Mouse (Mus musculus) heart, embryonic 10.5 days (tissue): ENCODE measurements around the gene Pfkfb4. TPM values are rescaled to one million over a fixed set of nuclear protein-coding genes. Genes with fewer than 3 reads are reported as not detected.

Experiments
- DNase-seq: peaks from one replicate; pipeline ENCODE4 v3.0.0-alpha.2; 2017; ENCODE audit warnings: low spot score
- H3K27ac ChIP-seq: fragments of 300-500 bp; sonication (generic); 2 replicates; pipeline ENCODE4 v1.5.1; 2016; ENCODE audit warnings: mild to moderate bottlenecking
- H3K27me3 ChIP-seq: fragments of 300-500 bp; sonication (generic); 2 replicates; pipeline ENCODE4 v1.6.1; 2016; ENCODE audit warnings: mild to moderate bottlenecking; ENCODE audit not compliant: poor library complexity, insufficient read depth, severe bottlenecking
- H3K36me3 ChIP-seq: fragments of 300-500 bp; sonication (generic); 2 replicates; pipeline ENCODE4 v1.6.1; 2016; ENCODE audit warnings: mild to moderate bottlenecking, moderate library complexity
- H3K4me1 ChIP-seq: fragments of 300-500 bp; sonication (generic); 2 replicates; pipeline ENCODE4 v1.6.1; 2016; ENCODE audit warnings: mild to moderate bottlenecking
- H3K4me3 ChIP-seq: fragments of 300-500 bp; sonication (generic); 2 replicates; pipeline ENCODE4 v1.5.1; 2016; ENCODE audit warnings: mild to moderate bottlenecking, moderate library complexity
- H3K9me3 ChIP-seq: fragments of 300-500 bp; sonication (generic); 2 replicates; pipeline ENCODE4 v1.6.1; 2016; ENCODE audit warnings: mild to moderate bottlenecking, moderate library complexity
- WGBS: fragments of 180-500 bp; shearing (Covaris S2); methylation state at CpG from one replicate; pipeline ENCODE4 v1.1.7; 2016; 5-methylcytosine and 5-hydroxymethylcytosine counted together
- polyA plus RNA-seq: library from polyadenylated mRNA; unstranded; fragments of >200 nt; fragmentation: Nextera tagmentation; extraction: Ambion mirVana; gene quantifications from 2 replicates; pipeline ENCODE4 v1.2.1, GENCODE M21; 2016

Pfkfb4 gene
- polyA plus RNA-seq, 1 experiment from 2014 or later, result 9.4 TPM

- peak; percentile 90 for DNase-seq
- WGBS, result 6% methylated on average over 3 of the region's 3 CpGs
These were observed 9.1 kb downstream of the Pfkfb4 start for GRCm38 (mm10) chr9:109000726-109001125.

GRCm38 (mm10) chr9:109003201-109003600, 11.6 kb downstream of the Pfkfb4 start:
- no peaks in the 10 kb centered on the region for H3K36me3 ChIP-seq
- 53% methylated on average over 2 of the region's 2 CpGs for WGBS
- no peak for DNase-seq

More at GRCm38 (mm10) chr9:109000726-109001125, 9.1 kb downstream of the Pfkfb4 start:
- Histone ChIP-seq H3K4me3 (no peak overlapping the region), H3K27ac (no peak overlapping the region), H3K4me1 (peaks cover 10% of the 10 kb centered on the region), H3K27me3 (no peaks in the 10 kb centered on the region), H3K36me3 (no peaks in the 10 kb centered on the region), H3K9me3 (no peaks in the 10 kb centered on the region)

GRCm38 (mm10) chr9:109007025-109007780, 15.6 kb downstream of the Pfkfb4 start:
- Histone ChIP-seq H3K9me3 (no peaks in the 10 kb centered on the region), H3K36me3 (no peaks in the 10 kb centered on the region), H3K4me1 (peaks cover 39% of the 10 kb centered on the region), H3K4me3 (no peak overlapping the region), H3K27ac (peak overlapping the region; percentile 18), H3K27me3 (no peaks in the 10 kb centered on the region)
- 66% methylated on average over 21 of the region's 21 CpGs for WGBS
- no peak for DNase-seq

More at GRCm38 (mm10) chr9:109003201-109003600, 11.6 kb downstream of the Pfkfb4 start:
- Histone ChIP-seq H3K27me3 (no peaks in the 10 kb centered on the region), H3K4me1 (peaks cover 16% of the 10 kb centered on the region), H3K4me3 (no peak overlapping the region), H3K27ac (no peak overlapping the region), H3K9me3 (no peaks in the 10 kb centered on the region)

- 72% methylated on average over 9 of the region's 9 CpGs for WGBS
- Histone ChIP-seq H3K36me3 (no peaks in the 10 kb centered on the region), H3K27ac (peak overlapping the region; percentile 42), H3K9me3 (no peaks in the 10 kb centered on the region), H3K4me1 (peaks cover 43% of the 10 kb centered on the region), H3K4me3 (no peak overlapping the region), H3K27me3 (no peaks in the 10 kb centered on the region)
- no peak for DNase-seq
These were observed 16.5 kb downstream of the Pfkfb4 start for GRCm38 (mm10) chr9:109008081-109008480.

DNA sequence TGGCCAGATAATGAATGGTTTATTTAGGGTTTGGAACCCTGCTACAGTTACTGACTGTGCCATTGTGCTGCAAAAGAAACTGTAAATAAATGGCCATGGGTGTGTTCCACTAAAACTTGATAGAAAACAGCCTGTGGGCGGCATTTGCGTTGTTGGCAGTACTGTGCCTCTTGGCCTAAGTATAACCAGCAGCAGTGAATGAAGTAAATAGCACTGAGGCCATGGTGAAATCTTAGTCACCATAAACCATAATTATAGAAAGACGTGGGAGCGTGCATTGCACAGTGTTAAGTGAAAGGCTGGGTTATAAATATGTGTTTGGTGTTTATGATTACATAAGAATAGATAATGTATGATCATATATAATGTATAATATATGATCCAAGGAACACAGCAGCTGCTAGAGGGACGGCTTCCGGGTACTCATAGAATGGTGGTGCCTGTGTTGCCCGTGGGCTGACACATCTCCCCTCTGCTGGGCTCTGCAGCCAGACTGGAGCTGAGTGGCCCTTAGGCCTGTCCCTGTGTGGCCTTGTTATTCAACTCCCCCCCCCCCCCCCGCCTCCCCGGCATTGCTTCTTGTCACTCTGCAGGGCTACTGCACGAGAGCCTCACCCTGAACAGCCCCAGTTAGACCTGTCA, 17.5 kb downstream of the Pfkfb4 start:
- WGBS, result 60% methylated on average over 9 of the region's 10 CpGs
- peak overlapping the region; percentile 29 for H3K4me3 ChIP-seq
- no peak for DNase-seq

DNA sequence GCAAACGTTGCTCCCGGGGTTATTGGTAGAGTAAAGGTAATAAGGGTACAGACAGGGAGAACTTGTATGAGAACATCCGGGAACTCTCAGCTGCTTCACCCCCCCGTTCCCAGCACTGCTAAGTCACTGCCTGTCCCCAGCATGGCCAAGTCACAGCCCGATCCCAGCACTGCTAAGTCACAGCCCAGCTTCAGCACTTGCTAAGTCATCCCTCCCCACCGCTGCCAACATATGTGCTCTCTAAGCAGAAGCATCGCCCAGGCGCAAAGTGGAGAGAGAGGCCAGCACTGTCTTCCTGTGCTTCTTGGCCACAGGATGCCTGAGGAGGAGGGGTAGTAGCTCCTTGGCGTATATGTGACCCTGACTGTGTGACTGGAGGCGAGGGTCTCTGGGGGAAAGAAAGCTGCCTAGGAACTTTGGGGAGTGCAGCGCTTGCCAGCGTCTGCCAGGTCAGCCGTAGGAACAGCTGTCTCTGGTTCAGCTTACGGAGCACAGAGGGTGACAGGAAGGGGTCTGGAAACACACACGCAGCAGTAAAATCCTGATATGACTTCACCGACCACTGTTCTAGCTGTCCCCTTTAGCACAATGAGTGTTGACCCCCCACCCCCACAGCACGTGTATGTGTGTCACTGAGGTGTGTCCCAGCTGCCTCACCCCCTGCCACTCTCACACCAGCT, 18.2 kb downstream of the Pfkfb4 start:
- Histone ChIP-seq H3K4me3 (peak overlapping the region; percentile 29), H3K36me3 (peaks cover 4% of the 10 kb centered on the region; the same call in 1 of the 2 replicates), H3K27ac (0 out of 2 replicates have a peak overlapping the region, but pooled peaks have one; percentile 42), H3K27me3 (no peaks in the 10 kb centered on the region), H3K9me3 (no peaks in the 10 kb centered on the region), H3K4me1 (peaks cover 43% of the 10 kb centered on the region)
- WGBS, result 32% methylated on average over 17 of the region's 17 CpGs
- DNase-seq, result no peak

More for the DNA sequence above, 17.5 kb downstream of the Pfkfb4 start:
- Histone ChIP-seq H3K9me3 (no peaks in the 10 kb centered on the region), H3K4me1 (peaks cover 43% of the 10 kb centered on the region), H3K36me3 (peaks cover 4% of the 10 kb centered on the region; the same call in 1 of the 2 replicates), H3K27ac (0 out of 2 replicates have a peak overlapping the region, but pooled peaks have one; percentile 42), H3K27me3 (no peaks in the 10 kb centered on the region)

GRCm38 (mm10) chr9:109010316-109010690, 18.7 kb downstream of the Pfkfb4 start:
- H3K27ac ChIP-seq, result 0 out of 2 replicates have a peak overlapping the region, but pooled peaks have one; percentile 42
- no peaks in the 10 kb centered on the region for H3K9me3 ChIP-seq
- 69% methylated on average over 14 of the region's 14 CpGs for WGBS
- H3K36me3 ChIP-seq, result peaks cover 4% of the 10 kb centered on the region; the same call in 1 of the 2 replicates
- H3K27me3 ChIP-seq, result no peaks in the 10 kb centered on the region
- peaks cover 45% of the 10 kb centered on the region for H3K4me1 ChIP-seq
- H3K4me3 ChIP-seq, result peak overlapping the region; percentile 29; the same call in 1 of the 2 replicates
- DNase-seq, result no peak

- H3K4me1 ChIP-seq, result peaks cover 23% of the 10 kb centered on the region
- DNase-seq, result no peak
- H3K27ac ChIP-seq, result no peak overlapping the region
- H3K36me3 ChIP-seq, result peaks cover 4% of the 10 kb centered on the region; the same call in 1 of the 2 replicates
- 48% methylated on average over 8 of the region's 8 CpGs for WGBS
- no peaks in the 10 kb centered on the region for H3K9me3 ChIP-seq
- H3K4me3 ChIP-seq, result no peak overlapping the region
- H3K27me3 ChIP-seq, result no peaks in the 10 kb centered on the region
These were observed 23.8 kb downstream of the Pfkfb4 start for GRCm38 (mm10) chr9:109015397-109015796.

DNA sequence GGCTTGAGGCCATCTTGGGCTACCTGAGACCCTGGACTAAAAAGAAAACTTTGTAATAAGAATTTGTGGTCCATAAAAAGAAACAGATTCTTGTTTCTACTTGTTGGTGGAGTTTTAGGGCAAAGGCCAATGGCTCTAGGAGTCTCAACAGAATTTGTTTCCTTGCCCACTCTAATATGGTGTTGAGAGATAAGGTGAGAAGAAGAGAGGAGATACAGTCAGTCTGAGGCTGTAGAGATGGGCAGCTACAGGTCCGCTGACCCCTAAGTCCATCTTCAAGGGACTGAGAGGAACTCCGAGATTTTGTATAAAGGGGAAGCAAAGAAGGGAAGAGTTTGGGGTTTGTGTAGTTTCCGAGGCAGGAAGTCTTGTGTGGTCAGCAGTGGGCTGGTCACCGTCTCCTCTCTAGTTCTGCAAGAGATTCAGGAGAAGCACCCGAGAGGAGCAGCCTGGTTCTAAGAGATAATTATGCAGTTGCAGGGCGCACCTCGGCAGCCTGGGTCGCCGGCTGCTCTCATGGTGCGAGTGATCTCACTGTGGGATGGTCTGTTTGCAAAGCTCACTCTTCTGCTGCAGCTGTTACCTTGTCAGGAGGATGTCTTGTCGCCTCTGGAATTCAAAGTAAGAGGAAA, 25.5 kb downstream of the Pfkfb4 start:
- H3K27me3 ChIP-seq, result no peaks in the 10 kb centered on the region
- DNase-seq, result no peak
- no peak overlapping the region for H3K4me3 ChIP-seq
- peaks cover 4% of the 10 kb centered on the region; the same call in 1 of the 2 replicates for H3K36me3 ChIP-seq
- H3K9me3 ChIP-seq, result no peaks in the 10 kb centered on the region
- no peak overlapping the region for H3K27ac ChIP-seq
- peaks cover 21% of the 10 kb centered on the region for H3K4me1 ChIP-seq
- WGBS, result 34% methylated on average over 11 of the region's 11 CpGs

DNA sequence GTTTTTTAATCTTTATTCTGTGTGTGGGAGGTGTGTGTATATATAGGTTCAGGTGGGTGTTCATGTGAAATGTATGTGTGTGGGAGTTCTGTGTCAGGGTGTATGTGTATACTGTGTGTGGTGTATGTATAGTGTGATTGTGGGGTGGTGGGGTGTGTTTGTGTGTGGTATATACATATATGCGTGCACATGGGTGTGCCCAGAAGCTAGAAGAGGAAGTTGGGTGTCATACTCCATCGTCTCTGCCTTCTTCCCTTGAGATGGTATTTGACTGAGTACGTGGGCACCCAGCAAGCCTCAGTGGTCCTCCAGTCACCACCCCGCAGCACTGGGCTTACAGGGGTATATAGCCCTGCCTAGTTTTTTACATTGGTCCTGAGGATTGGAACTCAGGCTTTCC, 29.9 kb downstream of the Pfkfb4 start:
- Histone ChIP-seq H3K27me3 (no peaks in the 10 kb centered on the region), H3K27ac (no peak overlapping the region), H3K9me3 (no peaks in the 10 kb centered on the region), H3K4me1 (peaks cover 8% of the 10 kb centered on the region), H3K36me3 (no peaks in the 10 kb centered on the region), H3K4me3 (no peak overlapping the region)
- no peak for DNase-seq
- WGBS, result 75% methylated on average over 4 of the region's 4 CpGs

DNA sequence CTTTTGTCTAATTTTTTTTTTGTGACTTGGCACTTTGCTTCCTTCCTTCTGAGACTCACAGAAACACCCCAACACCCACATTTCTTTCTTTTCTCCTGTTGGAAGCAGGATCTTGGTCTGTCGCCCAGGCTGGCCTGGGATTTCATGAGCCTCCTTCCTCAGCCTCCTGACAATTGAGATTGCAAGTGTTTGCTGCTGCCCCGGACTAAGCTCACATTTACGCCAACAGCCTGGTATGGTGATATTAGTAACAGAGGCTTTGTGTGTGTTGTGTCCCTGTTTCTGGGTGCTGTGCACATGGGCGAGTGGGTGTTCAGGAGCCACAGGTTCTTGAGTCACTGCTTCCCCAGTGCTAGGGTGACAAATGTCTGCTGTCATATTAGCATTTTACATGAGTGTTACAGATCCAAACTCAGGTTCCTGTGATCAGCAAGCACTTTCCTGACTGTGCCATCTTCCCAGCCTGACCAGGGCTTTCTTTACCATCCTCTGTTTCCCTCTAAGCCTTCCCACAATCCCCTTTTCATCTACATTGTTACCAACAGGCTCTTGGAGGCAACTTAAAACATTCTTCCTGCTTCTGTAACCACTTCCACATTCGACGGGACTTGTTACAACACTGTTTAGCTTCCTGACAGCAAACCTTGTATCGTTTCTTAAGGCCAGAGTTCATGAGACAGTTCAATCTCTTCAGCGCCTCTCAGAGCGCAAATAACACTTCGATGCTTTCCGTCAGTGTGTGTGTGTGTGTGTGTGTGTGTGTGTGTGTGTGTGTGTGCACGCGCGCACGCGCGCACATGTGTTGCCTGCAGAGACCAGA, 31.5 kb downstream of the Pfkfb4 start:
- Histone ChIP-seq H3K4me1 (peaks cover 3% of the 10 kb centered on the region; the same call in 1 of the 2 replicates), H3K27me3 (no peaks in the 10 kb centered on the region), H3K4me3 (no peak overlapping the region), H3K27ac (no peak overlapping the region), H3K36me3 (no peaks in the 10 kb centered on the region), H3K9me3 (no peaks in the 10 kb centered on the region)
- DNase-seq, result no peak
- WGBS, result 88% methylated on average over 17 of the region's 17 CpGs

GRCm38 (mm10) chr9:109027521-109027920, 35.9 kb downstream of the Pfkfb4 start:
- H3K36me3 ChIP-seq, result no peaks in the 10 kb centered on the region
- DNase-seq, result no peak
- WGBS, result 74% methylated on average over 8 of the region's 8 CpGs
- H3K9me3 ChIP-seq, result no peaks in the 10 kb centered on the region
- H3K27me3 ChIP-seq, result no peaks in the 10 kb centered on the region
- no peak overlapping the region for H3K4me3 ChIP-seq
- H3K4me1 ChIP-seq, result peaks cover 10% of the 10 kb centered on the region
- no peak overlapping the region for H3K27ac ChIP-seq
